In the genomic region with DNA sequence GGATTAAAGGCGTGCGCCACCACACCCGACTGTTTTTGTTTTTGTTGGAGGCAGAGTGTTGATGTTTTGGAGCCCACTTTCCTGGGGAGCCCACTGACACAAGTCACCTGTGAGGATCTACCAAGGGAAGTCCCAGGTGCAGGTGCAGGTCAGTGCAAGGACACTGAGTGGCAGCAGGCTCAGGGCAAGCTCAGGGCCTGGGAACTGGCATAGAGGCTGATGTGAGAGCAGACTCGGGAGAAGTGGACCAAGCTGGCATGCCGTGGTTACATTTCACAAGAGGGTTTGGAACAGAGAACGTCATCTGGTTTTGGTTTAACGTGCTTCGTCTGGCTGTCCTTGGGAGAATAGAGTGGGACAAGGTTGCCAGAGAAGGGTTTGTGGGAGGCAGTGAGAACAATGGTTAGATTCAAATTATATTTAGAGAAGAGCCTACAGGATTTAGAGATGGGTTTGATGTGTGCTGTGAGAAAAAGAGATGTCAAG, we compare ENCODE assay signal across 15 mouse cellular contexts.
"Had no signal": no experiment of that assay in that cellular context is flagged by ENCODE, and none has a peak within 500 bp of the region (broad histone marks: within the 10 kb centered on the region; RNA-seq: fewer than 3 reads in every experiment).

No protein-coding gene starts in this region.

- H3K9ac ChIP-seq: liver, embryonic 15.5 days; midbrain, embryonic 12.5 days; neural tube, embryonic 13.5 days had no signal

- DNase-seq: kidney, postnatal 25 days; lung, adult 2 months; retina, postnatal 1 day; right cerebral cortex, postnatal 4 days; spleen, adult 18-20 months; thymus, adult 18-20 months; thymus, postnatal 14 days had no signal

- ATAC-seq: lung, postnatal 0 days; midbrain, embryonic 16.5 days had no signal

- H3K36me3 ChIP-seq: limb, embryonic 10.5 days; liver, embryonic 15.5 days; midbrain, embryonic 12.5 days; neural tube, embryonic 13.5 days had no signal

- H3K4me3 ChIP-seq: left cerebral cortex, adult 2 months; limb, embryonic 10.5 days; liver, embryonic 15.5 days; midbrain, embryonic 12.5 days; neural tube, embryonic 13.5 days had no signal

- H3K4me1 ChIP-seq: liver, embryonic 15.5 days; midbrain, embryonic 12.5 days; neural tube, embryonic 13.5 days had no signal

- H3K4me2 ChIP-seq: liver, embryonic 11.5 days; liver, embryonic 15.5 days; midbrain, embryonic 12.5 days; neural tube, embryonic 13.5 days had no signal

- H3K27ac ChIP-seq: left cerebral cortex, adult 2 months; limb, embryonic 10.5 days; liver, embryonic 15.5 days; midbrain, embryonic 12.5 days; neural tube, embryonic 13.5 days had no signal

- H3K9me3 ChIP-seq: limb, embryonic 10.5 days; liver, embryonic 15.5 days; midbrain, embryonic 12.5 days; neural tube, embryonic 13.5 days had no signal

- H3K27me3 ChIP-seq: liver, embryonic 15.5 days; midbrain, embryonic 12.5 days; neural tube, embryonic 13.5 days had no signal
